Mouse (Mus musculus) monocyte, adult 2 months (primary cell): Measurements from ENCODE around the gene Ndel1.

Experiments used
- DNase-seq, 2 experiments: peaks; one replicate each; pipeline ENCODE4 v3.0.0; 2022; ENCODE audit warnings: low spot score in 2 of 2, low read depth in 1 of 2

Gene Ndel1

DNA sequence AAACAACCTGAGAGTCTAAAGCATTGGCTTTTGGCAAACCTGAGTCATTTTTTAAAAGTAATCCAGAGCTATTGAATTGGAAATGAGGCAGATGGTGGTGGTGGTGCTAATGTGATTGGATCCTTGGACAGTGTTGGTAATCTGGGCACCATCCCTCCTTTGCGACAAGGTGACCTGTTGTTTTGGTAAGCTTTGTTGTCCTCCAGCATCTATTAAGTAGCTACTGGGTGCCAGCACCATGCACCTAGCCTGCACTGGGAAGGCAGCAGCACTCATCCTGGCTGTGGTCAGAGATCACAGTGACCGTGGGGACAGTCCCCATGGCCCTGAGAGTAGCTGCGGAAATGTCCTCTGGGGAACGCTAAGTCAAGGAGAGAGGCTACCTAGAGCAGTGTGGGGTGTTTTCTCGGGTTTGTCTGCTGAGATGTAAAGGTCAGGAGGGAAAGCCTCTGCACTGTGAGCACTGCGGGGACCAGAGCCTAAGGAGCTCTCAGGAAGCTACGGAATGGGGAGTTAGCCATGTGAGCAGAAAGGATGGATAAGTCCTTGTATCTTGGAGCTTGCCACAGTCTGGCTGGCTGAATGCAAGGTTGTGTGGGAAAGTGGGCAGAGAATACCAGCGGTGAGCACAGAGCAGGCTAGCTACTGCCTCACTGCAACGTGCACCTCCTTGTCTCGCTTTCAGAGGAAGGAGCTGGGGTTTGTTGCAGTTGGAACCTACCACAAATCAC, 91.8 kb downstream of the Ndel1 start:
- DNase-seq = no peak

DNA sequence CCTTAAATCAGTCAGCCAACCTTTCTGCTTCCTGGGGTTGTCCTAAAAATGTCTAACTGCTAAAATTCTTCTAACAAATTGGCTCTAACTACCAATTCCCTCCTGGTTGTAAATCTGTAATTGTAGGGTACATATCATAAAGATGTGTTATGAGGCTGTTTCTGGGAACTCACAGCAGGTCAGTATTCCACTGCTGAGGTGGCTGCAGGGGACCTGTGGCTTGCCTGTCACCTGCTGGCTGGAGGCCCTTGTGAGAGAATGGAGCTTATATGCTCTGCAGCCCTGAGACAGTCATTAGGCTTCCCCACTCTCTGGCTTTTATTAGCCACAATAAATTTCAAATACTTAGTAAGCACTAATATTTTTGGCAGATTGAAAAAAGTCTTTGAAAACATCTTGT, 92.8 kb downstream of the Ndel1 start:
- DNase-seq = no peak

DNA sequence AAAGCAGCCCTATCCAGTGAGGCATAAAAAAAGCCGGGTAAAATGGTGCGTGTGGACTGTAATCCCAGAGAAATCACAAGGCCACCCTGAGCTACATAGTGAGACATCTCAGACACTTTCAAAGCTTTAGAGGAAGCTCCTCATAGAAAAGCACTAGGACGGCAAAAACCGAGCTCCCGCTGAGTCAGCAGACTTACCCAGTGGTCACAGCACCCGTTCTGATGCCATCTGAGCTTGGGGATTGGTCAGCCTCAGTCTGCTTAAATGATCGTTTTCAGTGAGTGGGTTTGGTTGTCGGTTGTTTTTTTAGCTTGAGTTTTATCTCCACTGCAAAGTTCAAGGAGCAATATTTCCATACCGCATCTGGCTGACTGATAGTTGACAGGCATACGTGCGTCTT, 93.7 kb downstream of the Ndel1 start:
- DNase-seq = no peak

DNA sequence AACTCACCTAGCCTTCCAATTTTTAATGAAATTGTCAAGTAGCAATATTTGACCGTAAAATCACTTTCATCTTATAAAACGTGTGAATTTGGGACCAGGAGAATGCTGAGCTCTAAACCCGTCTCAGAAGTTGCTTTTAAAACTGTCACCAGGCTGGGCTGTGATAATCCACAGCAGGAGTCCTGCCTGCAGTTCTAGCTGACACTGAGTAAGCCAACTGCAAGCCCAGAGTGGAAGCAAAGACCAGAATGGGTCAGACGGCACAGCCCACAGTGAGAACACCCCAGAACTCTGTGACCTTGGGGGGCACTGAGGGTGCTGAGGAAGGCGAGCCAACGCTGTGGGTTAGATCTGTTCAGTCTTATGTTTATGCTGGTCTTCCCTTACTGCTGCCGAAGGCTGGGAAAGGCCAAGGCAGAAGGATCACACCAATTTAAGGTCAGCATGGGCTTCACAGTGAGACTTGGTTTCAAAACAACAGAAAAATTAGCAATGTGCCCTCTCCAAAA, 95.5 kb downstream of the Ndel1 start:
- no peak for DNase-seq
